ENCODE assay signal across 10 mouse cellular contexts in genomic region chr19:4498062-4498933, GRCm38 (mm10). TPM values are rescaled to one million over a fixed set of nuclear protein-coding genes. Genes with fewer than 3 reads are reported as not detected.
DNase-seq lines count a peak whose midpoint lies in the region; ATAC-seq and TF ChIP-seq lines count a peak whose summit lies in the region.
"Had no signal": no experiment of that assay in that cellular context is flagged by ENCODE, and none has a peak within 500 bp of the region (broad histone marks: within the 10 kb centered on the region; RNA-seq: fewer than 3 reads in every experiment).

Gene 2010003K11Rik (minus strand): TSS chr19:4498583.

- intact Hi-C loops in gastrocnemius, adult 2 months (cut with DNase I): loop anchor here (5.0 to 10.0 kb wide), 3 partner anchors 89 to 357 kb away; partner anchors contain the start of gene Ctsf
- intact Hi-C loops in gastrocnemius, postnatal 36 days (cut with DNase I): loop anchor here (2.0 to 10.0 kb wide), 3 partner anchors 117 to 347 kb away; partner anchors contain the start of gene Lrfn4

- H3K36me3 ChIP-seq in limb, embryonic 10.5 days: no peaks in the 10 kb centered on the region

- no peak for TF ChIP-seq CTCF in gastrocnemius, adult 2 months (IDR thresholded peaks at IDR 0.05)
- no peak for TF ChIP-seq CTCF in layer of hippocampus, adult 2 months (conservative IDR thresholded peaks at IDR 0.05)

- H3K27ac ChIP-seq in gastrocnemius, adult 2 months: peak within 1 kb of the TSS; percentile 60
- 0 out of 2 replicates have a peak within 1 kb of the TSS, but pooled peaks have one; percentile 19 for H3K27ac ChIP-seq in limb, embryonic 10.5 days
- no peak within 1 kb of the TSS for H3K27ac ChIP-seq in layer of hippocampus, adult 2 months

- WGBS in limb, embryonic 10.5 days: 66% methylated on average over 16 of the region's 16 CpGs

- no peak within 1 kb of the TSS for H3K4me3 ChIP-seq in gastrocnemius, adult 2 months
- no peak within 1 kb of the TSS for H3K4me3 ChIP-seq in limb, embryonic 10.5 days
- no peak within 1 kb of the TSS for H3K4me3 ChIP-seq in layer of hippocampus, adult 2 months

- H3K9me3 ChIP-seq in limb, embryonic 10.5 days (replicated peaks): no peaks in the 10 kb centered on the region

- peaks cover 18% of the 10 kb centered on the region for H3K4me1 ChIP-seq in limb, embryonic 10.5 days

- H3K27me3 ChIP-seq in limb, embryonic 10.5 days (ENCODE audit: low read depth, poor library complexity, severe bottlenecking): no peaks in the 10 kb centered on the region

- no peak for DNase-seq in gastrocnemius, adult 2 months
- DNase-seq in gastrocnemius, postnatal 25 days: no peak
- DNase-seq in ovary, postnatal 36 days (ENCODE audit: low spot score): peak; percentile 47
- DNase-seq in ovary, postnatal 10 days (ENCODE audit: low spot score): no peak
- DNase-seq in limb, embryonic 10.5 days (ENCODE audit: low spot score): no peak
- DNase-seq in gastrocnemius, postnatal 36 days: no peak
- DNase-seq in layer of hippocampus, adult 2 months (ENCODE audit: low spot score in 2 of 2): no peak

- ATAC-seq in erythroblast, adult 5-6 weeks (replicated peaks; ENCODE audit: low FRiP score, poor library complexity, severe bottlenecking): no peak

RNA-seq across cellular contexts. Expression of gene 2010003K11Rik, which starts in this region (rescaled TPM):
- not detected for total RNA-seq in gastrocnemius, adult 2 months (2021)
- total RNA-seq in gastrocnemius, postnatal 25 days (2021): under 1 TPM in 1 of 2 experiments, not detected in 1; 0.99 TPM
- not detected in 2 replicates for polyA plus RNA-seq in limb, embryonic 10.5 days (2016; fragmentation: Nextera tagmentation; extraction: Ambion mirVana)
- total RNA-seq in erythroblast, adult 5-6 weeks (2015; ENCODE audit: low replicate concordance): not detected in 2 replicates
- 0.94 TPM in 1 of 2 replicates, not detected in the other for total RNA-seq in erythroblast, adult 5-6 weeks (2017; ENCODE audit: low replicate concordance)
- total RNA-seq in gastrocnemius, postnatal 36 days (2021): not detected
- not detected for total RNA-seq in layer of hippocampus, adult 2 months (2021)
- total RNA-seq: CH12.LX; left cerebral cortex, adult 18-20 months had no signal
